Mouse (Mus musculus) thymus, postnatal 0 days (tissue): ENCODE results near the gene Tekt3. TPM values are rescaled to one million over a fixed set of nuclear protein-coding genes. Genes with fewer than 3 reads are reported as not detected.

Source experiments
- DNase-seq: peaks from one replicate; pipeline ENCODE4 v3.0.0-alpha.2; 2015; ENCODE audit warnings: low spot score
- polyA plus RNA-seq: library from polyadenylated mRNA; unstranded; fragments of >200 nt; fragmentation: Nextera tagmentation; extraction: Ambion mirVana; gene quantifications from 2 replicates; pipeline ENCODE4 v1.2.1, GENCODE M21; 2015

The Tekt3 gene
- polyA plus RNA-seq, 1 experiment from 2014 or later: not detected

- DNase-seq: no peak
Observed at GRCm38 (mm10) chr11:63058375-63058952, 3.0 kb upstream of the Tekt3 start.

- DNase-seq: no peak
Observed at GRCm38 (mm10) chr11:63059911-63060310, 1.5 kb upstream of the Tekt3 start.

- DNase-seq: no peak
Observed at GRCm38 (mm10) chr11:63066526-63066925, 5.1 kb downstream of the Tekt3 start.

- DNase-seq: no peak
Observed at GRCm38 (mm10) chr11:63070081-63070480, 8.6 kb downstream of the Tekt3 start.

- no peak for DNase-seq
Observed at GRCm38 (mm10) chr11:63084536-63084935, 23.1 kb downstream of the Tekt3 start.

- no peak for DNase-seq
Observed at GRCm38 (mm10) chr11:63088672-63089071, 27.2 kb downstream of the Tekt3 start.

- no peak for DNase-seq
Observed at GRCm38 (mm10) chr11:63090210-63090609, 28.8 kb downstream of the Tekt3 start.

GRCm38 (mm10) chr11:63090986-63091385 is 29.5 kb downstream of the Tekt3 start:
- DNase-seq: no peak

- no peak for DNase-seq
Observed at GRCm38 (mm10) chr11:63092271-63092670, 30.8 kb downstream of the Tekt3 start.

- no peak for DNase-seq
Observed at GRCm38 (mm10) chr11:63093601-63094000, 32.1 kb downstream of the Tekt3 start.

GRCm38 (mm10) chr11:63094496-63094895 is 33.0 kb downstream of the Tekt3 start:
- DNase-seq: no peak

- no peak for DNase-seq
Observed at GRCm38 (mm10) chr11:63098016-63098415, 36.6 kb downstream of the Tekt3 start.

GRCm38 (mm10) chr11:63099390-63099789 is 37.9 kb downstream of the Tekt3 start:
- no peak for DNase-seq

- no peak for DNase-seq
Observed at GRCm38 (mm10) chr11:63103256-63103655, 41.8 kb downstream of the Tekt3 start.

GRCm38 (mm10) chr11:63104026-63104425 is 42.6 kb downstream of the Tekt3 start:
- DNase-seq: no peak

GRCm38 (mm10) chr11:63109230-63109775 is 47.8 kb downstream of the Tekt3 start:
- DNase-seq: no peak

GRCm38 (mm10) chr11:63110329-63110728 is 48.9 kb downstream of the Tekt3 start:
- DNase-seq: no peak

- no peak for DNase-seq
Observed at GRCm38 (mm10) chr11:63114807-63115641, 53.6 kb downstream of the Tekt3 start.

- DNase-seq: no peak
Observed at GRCm38 (mm10) chr11:63116652-63117051, 55.2 kb downstream of the Tekt3 start.

- no peak for DNase-seq
Observed at GRCm38 (mm10) chr11:63117266-63117665, 55.8 kb downstream of the Tekt3 start.

GRCm38 (mm10) chr11:63119791-63120190 is 58.3 kb downstream of the Tekt3 start:
- DNase-seq: no peak

GRCm38 (mm10) chr11:63122249-63122648 is 60.8 kb downstream of the Tekt3 start:
- DNase-seq: no peak
